ENCODE assay signal across 13 mouse cellular contexts in the genomic region with DNA sequence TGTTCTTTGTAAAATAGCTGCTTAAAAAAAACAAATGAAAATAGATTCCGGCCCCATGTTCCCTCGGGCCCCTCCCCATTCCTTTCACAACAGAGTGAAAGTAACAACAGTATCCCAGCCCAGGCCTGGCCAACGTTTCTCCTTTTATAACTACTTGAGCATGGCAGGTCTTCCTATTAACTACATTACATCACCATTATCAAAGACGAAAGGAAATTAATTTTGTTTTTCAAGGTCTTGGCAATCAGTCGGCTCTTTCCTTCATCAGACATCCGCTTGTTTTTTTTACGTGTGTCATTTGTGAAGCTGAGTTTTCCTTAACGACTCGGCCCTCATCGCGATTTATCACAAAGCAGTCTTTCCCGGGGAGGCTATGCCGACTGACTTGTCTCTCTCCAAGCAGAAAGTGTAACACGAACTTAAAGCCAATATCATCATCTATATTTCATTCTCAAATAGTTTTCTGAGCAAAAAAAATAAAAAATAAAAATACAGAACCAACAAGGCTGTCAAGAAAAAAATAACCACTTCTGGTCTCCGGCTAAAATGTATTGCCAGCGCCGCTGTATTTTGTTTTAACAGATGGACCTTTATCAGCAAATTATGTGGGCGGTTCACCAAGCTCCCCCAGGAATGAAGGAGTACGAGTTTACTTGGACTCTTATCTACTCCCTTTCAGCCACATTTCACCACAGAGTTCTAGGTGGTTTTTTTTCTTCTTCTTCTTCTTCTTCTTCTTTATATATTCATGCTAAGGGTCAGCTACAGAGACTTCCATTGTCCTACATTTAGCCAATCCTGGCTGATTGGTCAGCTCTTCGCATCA.
A peak's percentile ranks its signal among the peaks of the same experiment; 100 is the strongest.
DNase-seq lines count a peak whose midpoint lies in the region; ATAC-seq and TF ChIP-seq lines count a peak whose summit lies in the region.
"Had no signal": no experiment of that assay in that cellular context is flagged by ENCODE, and none has a peak within 500 bp of the region (broad histone marks: within the 10 kb centered on the region; RNA-seq: fewer than 3 reads in every experiment).

No protein-coding gene starts in this region.

- no peak for TF ChIP-seq CTCF in MEL (IDR thresholded peaks at IDR 0.05 in 2 of 3, conservative IDR thresholded peaks at IDR 0.05 in 1 of 3; ENCODE audit: control insufficient read depth in 1 of 3, insufficient read depth in 1 of 3, low read depth in 2 of 3, low read length in 3 of 3, poor library complexity in 1 of 3, severe bottlenecking in 1 of 3)
- TF ChIP-seq CTCF in intestine, postnatal 0 days (IDR thresholded peaks at IDR 0.05; ENCODE audit: low read depth): no peak

- ATAC-seq in kidney, embryonic 16.5 days (ENCODE audit: low FRiP score, low TSS enrichment): no peak; the same call in 1 of the 2 replicates
- no peak for ATAC-seq in heart, embryonic 13.5 days (ENCODE audit: extremely low read depth, insufficient number of reproducible peaks, low FRiP score, low TSS enrichment)
- no peak for ATAC-seq in intestine, postnatal 0 days
- ATAC-seq: forebrain, embryonic 16.5 days; lung, postnatal 0 days had no signal

- H3K9ac ChIP-seq in kidney, embryonic 16.5 days (replicated peaks; ENCODE audit: low read length): no peak overlapping the region
- H3K9ac ChIP-seq in MEL (ENCODE audit: control insufficient read depth, low read depth, low read length, poor library complexity, severe bottlenecking): peak overlapping the region; percentile 60
- H3K9ac ChIP-seq in heart, embryonic 13.5 days: no peak overlapping the region
- H3K9ac ChIP-seq in intestine, postnatal 0 days (ENCODE audit: low read depth, low read length): no peak overlapping the region
- H3K9ac ChIP-seq: neural tube, embryonic 15.5 days had no signal

- TF ChIP-seq POLR2A in MEL (IDR thresholded peaks at IDR 0.05; ENCODE audit: control insufficient read depth in 1 of 2, insufficient read depth in 1 of 2, low read depth in 1 of 2, low read length in 2 of 2, poor library complexity in 1 of 2): no peak

- no peaks in the 10 kb centered on the region for H3K79me2 ChIP-seq in MEL (ENCODE audit: control insufficient read depth, insufficient read depth, low read length, poor library complexity)

- no peak for TF ChIP-seq RAD21 in MEL (IDR thresholded peaks at IDR 0.05; ENCODE audit: low read depth, low read length)

- H3K27me3 ChIP-seq in kidney, embryonic 16.5 days (ENCODE audit: insufficient read depth, low read length): no peaks in the 10 kb centered on the region
- H3K27me3 ChIP-seq in MEL (ENCODE audit: control insufficient read depth in 1 of 2, insufficient read depth in 2 of 2, low read length in 2 of 2): no peaks in the 10 kb centered on the region
- no peaks in the 10 kb centered on the region for H3K27me3 ChIP-seq in heart, embryonic 13.5 days (replicated peaks)
- no peaks in the 10 kb centered on the region for H3K27me3 ChIP-seq in intestine, postnatal 0 days (replicated peaks; ENCODE audit: control insufficient read depth, insufficient read depth, low read length)
- H3K27me3 ChIP-seq: neural tube, embryonic 15.5 days had no signal

- peak overlapping the region; percentile 43; the same call in 1 of the 2 replicates for H3K27ac ChIP-seq in kidney, embryonic 16.5 days (ENCODE audit: low read length)
- peak overlapping the region; percentile 95 for H3K27ac ChIP-seq in MEL (ENCODE audit: control insufficient read depth, low read depth, low read length)
- H3K27ac ChIP-seq in heart, embryonic 13.5 days (replicated peaks): no peak overlapping the region
- no peak overlapping the region for H3K27ac ChIP-seq in intestine, postnatal 0 days (ENCODE audit: low read depth, low read length)
- H3K27ac ChIP-seq: neural tube, embryonic 15.5 days had no signal

- peak; percentile 84 to 85 for TF ChIP-seq EP300 in MEL (IDR thresholded peaks at IDR 0.05; ENCODE audit: low read depth in 1 of 2, low read length in 2 of 2)

- no peaks in the 10 kb centered on the region for H3K4me1 ChIP-seq in kidney, embryonic 16.5 days (ENCODE audit: insufficient read depth, low read length)
- H3K4me1 ChIP-seq in MEL (ENCODE audit: control insufficient read depth in 1 of 2, insufficient read depth in 2 of 2, low read length in 2 of 2): peaks cover 0 to 20% of the 10 kb centered on the region in 2 experiments; a peak in 2 of 4 replicates
- peaks cover 23% of the 10 kb centered on the region for H3K4me1 ChIP-seq in heart, embryonic 13.5 days
- no peaks in the 10 kb centered on the region for H3K4me1 ChIP-seq in intestine, postnatal 0 days (replicated peaks; ENCODE audit: control insufficient read depth, insufficient read depth, low read length)
- H3K4me1 ChIP-seq: neural tube, embryonic 15.5 days had no signal

- peak; percentile 8 for DNase-seq in adrenal gland, adult 2 months
- no peak for DNase-seq in adrenal gland, adult 18-20 months (ENCODE audit: low spot score in 2 of 2)
- DNase-seq in kidney, adult 8-10 months: no peak
- peak; percentile 86 for DNase-seq in MEL (ENCODE audit: low read depth, low spot score)
- DNase-seq in thymus, adult 18-20 months: no peak
- DNase-seq: cerebellum, adult 8-10 months had no signal

- 0 out of 2 replicates have a peak overlapping the region, but pooled peaks have one; percentile 4 for H3K4me2 ChIP-seq in kidney, embryonic 16.5 days (replicated peaks; ENCODE audit: low read depth, low read length)
- peak overlapping the region; percentile 33 for H3K4me2 ChIP-seq in heart, embryonic 13.5 days
- no peak overlapping the region for H3K4me2 ChIP-seq in intestine, postnatal 0 days (replicated peaks; ENCODE audit: low read depth)
- H3K4me2 ChIP-seq: neural tube, embryonic 15.5 days had no signal

- no peak overlapping the region for H3K4me3 ChIP-seq in kidney, embryonic 16.5 days (ENCODE audit: low read length)
- peak overlapping the region; percentile 55 to 63 for H3K4me3 ChIP-seq in MEL (ENCODE audit: control insufficient read depth in 1 of 2, insufficient read depth in 1 of 2, low read depth in 2 of 2, low read length in 2 of 2)
- no peak overlapping the region for H3K4me3 ChIP-seq in heart, embryonic 13.5 days
- H3K4me3 ChIP-seq in intestine, postnatal 0 days (ENCODE audit: low read depth, low read length): no peak overlapping the region
- H3K4me3 ChIP-seq: erythroblast, embryonic 14.5 days; neural tube, embryonic 15.5 days had no signal

- H3K9me3 ChIP-seq in kidney, embryonic 16.5 days (ENCODE audit: low read length): no peaks in the 10 kb centered on the region; the same call in 1 of the 2 replicates
- H3K9me3 ChIP-seq in MEL (replicated peaks; ENCODE audit: insufficient read depth, low read length): no peaks in the 10 kb centered on the region
- 0 out of 2 replicates have a peak, but pooled peaks cover 9% of the 10 kb centered on the region for H3K9me3 ChIP-seq in heart, embryonic 13.5 days
- H3K9me3 ChIP-seq in intestine, postnatal 0 days (ENCODE audit: control insufficient read depth): no peaks in the 10 kb centered on the region
- H3K9me3 ChIP-seq: neural tube, embryonic 15.5 days had no signal

- H3K36me3 ChIP-seq in kidney, embryonic 16.5 days (ENCODE audit: insufficient read depth, low read length): no peaks in the 10 kb centered on the region
- H3K36me3 ChIP-seq in MEL (ENCODE audit: control insufficient read depth in 1 of 2, insufficient read depth in 2 of 2, low read length in 2 of 2): peaks cover 0 to 22% of the 10 kb centered on the region in 2 experiments; a peak in 2 of 4 replicates
- no peaks in the 10 kb centered on the region for H3K36me3 ChIP-seq in heart, embryonic 13.5 days
- H3K36me3 ChIP-seq in intestine, postnatal 0 days (ENCODE audit: control insufficient read depth, insufficient read depth): no peaks in the 10 kb centered on the region
- H3K36me3 ChIP-seq: neural tube, embryonic 15.5 days had no signal

- 34% methylated on average over 20 of the region's 20 CpGs for WGBS in kidney, embryonic 16.5 days
- 62% methylated on average over 20 of the region's 20 CpGs for WGBS in heart, embryonic 13.5 days
- 72% methylated on average over 20 of the region's 20 CpGs for whole genome bisulfite sequencing in intestine, postnatal 0 days

TF ChIP-seq in MEL, 35 proteins besides CTCF, POLR2A, EP300 and RAD21 (continues in another document):
- TF ChIP-seq POLR2AphosphoS5 (IDR thresholded peaks at IDR 0.05; ENCODE audit: borderline replicate concordance, low read depth, low read length): no peak
- TF ChIP-seq POLR2AphosphoS2 (IDR thresholded peaks at IDR 0.05; ENCODE audit: low read length): no peak
- TF ChIP-seq ZC3H11A (IDR thresholded peaks at IDR 0.05; ENCODE audit: low read depth, low read length): no peak
- TF ChIP-seq USF1 (IDR thresholded peaks at IDR 0.05; ENCODE audit: low read depth, low read length): no peak
- TF ChIP-seq UBTF (IDR thresholded peaks at IDR 0.05; ENCODE audit: borderline replicate concordance, insufficient read depth, low read depth, low read length): no peak
- TF ChIP-seq CHD1 (IDR thresholded peaks at IDR 0.05; ENCODE audit: low read depth, low read length): no peak
- no peak for TF ChIP-seq NELFE (IDR thresholded peaks at IDR 0.05; ENCODE audit: low read depth, low read length)
- no peak for TF ChIP-seq CHD2 (IDR thresholded peaks at IDR 0.05; ENCODE audit: low read length)
- peak; percentile 89 for TF ChIP-seq GATA1 (IDR thresholded peaks at IDR 0.05; ENCODE audit: low read depth, low read length)
- no peak for TF ChIP-seq E2F4 (IDR thresholded peaks at IDR 0.05; ENCODE audit: borderline replicate concordance, low read depth, low read length)
- TF ChIP-seq MXI1 (IDR thresholded peaks at IDR 0.05; ENCODE audit: low read depth, low read length): 0 out of 2 replicates have a peak, but pooled peaks have one; percentile 45
- 0 out of 2 replicates have a peak, but pooled peaks have one; percentile 56 for TF ChIP-seq MAFK (IDR thresholded peaks at IDR 0.05; ENCODE audit: borderline replicate concordance, low read depth, low read length)
- TF ChIP-seq ELF1 (IDR thresholded peaks at IDR 0.05; ENCODE audit: low read depth, low read length): no peak
- TF ChIP-seq MAZ (IDR thresholded peaks at IDR 0.05; ENCODE audit: low read depth, low read length): no peak
- no peak for TF ChIP-seq USF2 (IDR thresholded peaks at IDR 0.05; ENCODE audit: borderline replicate concordance in 1 of 2, insufficient read depth in 1 of 2, low read depth in 1 of 2, low read length in 2 of 2)
- no peak for TF ChIP-seq MAX (IDR thresholded peaks at IDR 0.05; ENCODE audit: low read length)
- TF ChIP-seq KAT2A (conservative IDR thresholded peaks at IDR 0.05; ENCODE audit: low read depth, low read length): no peak
- no peak for TF ChIP-seq SMC3 (IDR thresholded peaks at IDR 0.05; ENCODE audit: low read depth, low read length)
- TF ChIP-seq MYB (IDR thresholded peaks at IDR 0.05; ENCODE audit: low read depth, low read length): 0 out of 2 replicates have a peak, but pooled peaks have one; percentile 14
- TF ChIP-seq RCOR1 (IDR thresholded peaks at IDR 0.05; ENCODE audit: low read depth, low read length): peak; percentile 66
- TF ChIP-seq TAL1 (IDR thresholded peaks at IDR 0.05; ENCODE audit: low read length): peak; percentile 63
- TF ChIP-seq JUND (IDR thresholded peaks at IDR 0.05; ENCODE audit: low read depth, low read length): no peak
- no peak for TF ChIP-seq TBP (IDR thresholded peaks at IDR 0.05; ENCODE audit: low read depth, low read length)

Comparison
In these comparisons a context has a peak if more than half of its experiments do, and no peak if none do; other contexts are left out.
1. DNase-seq: peak in adrenal gland, adult 2 months (single experiment) and MEL (single experiment); none in adrenal gland, adult 18-20 months (0 of 2), kidney, adult 8-10 months (0 of 2) and thymus, adult 18-20 months (0 of 2).
2. H3K27ac ChIP-seq: peak in kidney, embryonic 16.5 days (single experiment) and MEL (single experiment); none in heart, embryonic 13.5 days (single experiment) and intestine, postnatal 0 days (single experiment).
3. H3K4me3 ChIP-seq: peak in MEL (2 of 2); none in kidney, embryonic 16.5 days (single experiment), heart, embryonic 13.5 days (single experiment) and intestine, postnatal 0 days (single experiment).